Mouse (Mus musculus) c-Kit-positive CD71-positive TER-119-negative erythroid progenitor cells, embryonic 14.5 days (primary cell): Measurements from ENCODE around the gene D130052B06Rik.

Experiments used
- DNase-seq: peaks from one replicate; pipeline ENCODE4 v3.0.0-alpha.2; 2013; ENCODE audit warnings: low read depth

D130052B06Rik gene

GRCm38 (mm10) chr11:33598986-33599385 lies at the start of gene D130052B06Rik:
Gene D130052B06Rik, plus strand, starts transcription at chr11:33599302.
- DNase-seq, result no peak

- no peak for DNase-seq
Observed at GRCm38 (mm10) chr11:33550861-33551560, 48.1 kb upstream of the D130052B06Rik start.

- DNase-seq, result peak; percentile 5
Observed at GRCm38 (mm10) chr11:33554123-33554522, 45.0 kb upstream of the D130052B06Rik start.

GRCm38 (mm10) chr11:33563921-33564320 lies 35.2 kb upstream of the D130052B06Rik start:
- no peak for DNase-seq

- no peak for DNase-seq
Observed at GRCm38 (mm10) chr11:33570413-33570812, 28.7 kb upstream of the D130052B06Rik start.

- peak; percentile 8 for DNase-seq
Observed at GRCm38 (mm10) chr11:33574944-33575343, 24.2 kb upstream of the D130052B06Rik start.

- no peak for DNase-seq
Observed at GRCm38 (mm10) chr11:33578859-33579258, 20.2 kb upstream of the D130052B06Rik start, which contains the start of gene Gabrp. Gene Gabrp, minus strand, starts transcription at chr11:33578959.

- no peak for DNase-seq
Observed at GRCm38 (mm10) chr11:33579621-33580020, 19.5 kb upstream of the D130052B06Rik start.

GRCm38 (mm10) chr11:33586614-33587013 lies 12.5 kb upstream of the D130052B06Rik start:
- DNase-seq, result no peak

- DNase-seq, result no peak
Observed at GRCm38 (mm10) chr11:33590771-33591170, 8.3 kb upstream of the D130052B06Rik start.

- no peak for DNase-seq
Observed at GRCm38 (mm10) chr11:33592826-33593225, 6.3 kb upstream of the D130052B06Rik start.

GRCm38 (mm10) chr11:33596655-33597054 lies 2.4 kb upstream of the D130052B06Rik start:
- no peak for DNase-seq

- no peak for DNase-seq
Observed at GRCm38 (mm10) chr11:33603174-33603573, 4.1 kb downstream of the D130052B06Rik start.

- DNase-seq, result no peak
Observed at GRCm38 (mm10) chr11:33607784-33608183, 8.7 kb downstream of the D130052B06Rik start.

GRCm38 (mm10) chr11:33614218-33614617 lies 15.1 kb downstream of the D130052B06Rik start:
- peak; percentile 24 for DNase-seq

GRCm38 (mm10) chr11:33627136-33627742 lies 28.1 kb downstream of the D130052B06Rik start:
- DNase-seq, result no peak

GRCm38 (mm10) chr11:33637107-33637506 lies 38.0 kb downstream of the D130052B06Rik start:
- DNase-seq, result no peak

GRCm38 (mm10) chr11:33649358-33649757 lies 50.3 kb downstream of the D130052B06Rik start:
- DNase-seq, result no peak

GRCm38 (mm10) chr11:33654485-33654884 lies 55.4 kb downstream of the D130052B06Rik start:
- DNase-seq, result no peak

GRCm38 (mm10) chr11:33655221-33655620 lies 56.1 kb downstream of the D130052B06Rik start:
- DNase-seq, result no peak

GRCm38 (mm10) chr11:33655861-33656593 lies 56.9 kb downstream of the D130052B06Rik start:
- DNase-seq, result no peak

GRCm38 (mm10) chr11:33660016-33660913 lies 61.2 kb downstream of the D130052B06Rik start:
- DNase-seq, result no peak
